Mouse (Mus musculus): ENCODE measurements around the gene Gnpnat1. TPM values are rescaled to one million over a fixed set of nuclear protein-coding genes. Genes with fewer than 3 reads are reported as not detected.

Gnpnat1 gene
- 98.0 TPM for polyA plus RNA-seq (2017; shearing (Covaris generic))

GRCm38 (mm10) chr14:45404813-45405212 is at the start of gene Gnpnat1:
Gene Gnpnat1, minus strand, starts transcription at chr14:45404913.

DNA sequence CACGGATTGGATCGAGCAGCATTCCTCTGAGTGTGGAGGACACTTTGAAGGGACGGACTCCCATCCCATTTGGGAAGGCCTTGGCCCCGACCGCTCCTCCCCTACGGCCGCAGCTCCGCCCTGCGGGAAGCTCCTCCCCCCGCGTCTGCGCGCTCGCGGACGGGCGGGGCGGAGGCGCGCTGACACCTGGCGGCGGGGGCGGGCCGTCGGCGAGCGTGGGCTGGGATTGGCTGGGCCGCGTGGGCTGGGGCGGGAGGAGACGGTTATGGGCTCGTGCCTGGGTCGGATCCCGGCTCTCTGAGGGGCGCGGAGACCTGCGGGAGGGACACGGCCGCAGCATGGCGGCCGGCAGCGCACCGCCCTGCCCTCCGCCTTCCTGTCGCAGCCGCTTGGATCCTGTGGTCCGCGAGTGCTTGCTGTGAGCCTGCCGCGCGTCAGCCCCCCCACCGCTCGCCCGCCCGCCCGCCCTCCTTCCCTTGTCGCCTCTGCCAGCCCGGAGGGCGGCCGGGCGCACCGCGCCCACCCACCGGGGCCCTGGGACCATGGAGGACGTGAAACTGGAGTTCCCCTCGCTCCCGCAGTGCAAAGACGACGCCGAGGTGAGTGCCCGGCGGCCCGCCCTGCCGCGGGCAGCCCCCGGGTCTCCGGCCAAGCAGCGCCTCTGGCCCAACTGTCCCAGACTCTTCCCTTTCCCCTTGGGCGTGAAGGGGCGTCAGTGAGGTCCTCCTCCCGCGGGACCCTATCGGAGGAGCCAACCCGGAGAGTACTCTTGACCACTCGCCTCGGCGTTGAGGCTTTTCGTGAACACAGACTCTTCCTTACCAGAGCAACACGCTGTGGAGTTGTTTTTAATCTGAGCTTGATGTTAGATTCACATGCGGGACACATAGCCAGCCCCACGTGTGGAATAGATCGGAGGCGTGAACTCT is 53.5 kb downstream of the Gnpnat1 start, which contains the start of gene Styx:
Styx (plus strand) TSS at position 163 of the 929 bp plus-strand sequence.

DNA sequence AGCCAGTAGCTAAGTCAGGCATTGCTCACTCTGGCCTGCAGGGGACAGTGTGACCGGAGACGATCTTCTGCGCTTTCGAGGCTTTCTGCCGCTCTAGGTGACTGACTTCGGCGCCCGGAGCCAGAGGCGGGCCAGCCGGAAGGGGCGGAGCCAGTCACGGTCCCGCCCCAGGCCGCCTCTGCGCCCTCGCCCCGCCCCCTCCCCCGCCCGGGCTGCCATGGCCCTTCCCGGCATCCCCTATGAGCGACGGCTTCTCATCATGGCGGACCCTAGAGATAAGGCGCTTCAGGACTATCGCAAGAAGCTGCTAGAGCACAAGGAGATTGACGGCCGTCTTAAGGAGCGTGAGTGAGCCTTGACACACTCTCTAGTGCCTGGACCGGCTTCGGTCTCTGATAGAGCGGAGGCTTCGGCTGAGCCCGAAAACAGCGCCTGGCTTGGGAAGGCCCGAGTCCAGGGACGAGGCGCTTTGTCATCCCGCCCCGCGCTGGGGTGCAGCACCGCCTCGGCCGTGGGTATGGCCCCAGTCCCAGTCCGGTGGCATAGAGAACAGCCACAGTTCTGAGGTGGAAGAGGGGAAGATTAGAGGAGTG is 75.0 kb downstream of the Gnpnat1 start, which contains the start of gene Psmc6:
Psmc6 (plus strand) TSS at position 200 of the 593 bp plus-strand sequence.

Other genes with a start within 250 kb of the Gnpnat1 start
- 0.13 TPM for gene Gpr137c, start 185.2 kb downstream of the Gnpnat1 start, polyA plus RNA-seq (2017; shearing (Covaris generic))
- gene Txndc16, start 184.6 kb downstream of the Gnpnat1 start, polyA plus RNA-seq (2017; shearing (Covaris generic)): 15.1 TPM
- gene Ero1l, start 86.1 kb downstream of the Gnpnat1 start, polyA plus RNA-seq (2017; shearing (Covaris generic)): 18.4 TPM
- 157 TPM for gene Psmc6, start 75.1 kb downstream of the Gnpnat1 start, polyA plus RNA-seq (2017; shearing (Covaris generic))
- 5.8 TPM for gene Styx, start 53.8 kb downstream of the Gnpnat1 start, polyA plus RNA-seq (2017; shearing (Covaris generic))
- not detected for gene Fermt2, start 125.2 kb upstream of the Gnpnat1 start, polyA plus RNA-seq (2017; shearing (Covaris generic))

Data from activated CD4-positive, CD25-positive, alpha-beta regulatory T cell, adult 9 weeks (primary cell).